Mouse (Mus musculus) cerebellum, postnatal 36 days (tissue): Measurements from ENCODE around the gene Slco3a1.

ENCODE experiments used
- DNase-seq, 2 experiments: peaks; one replicate each; pipeline ENCODE4 v3.0.0; 2021 to 2022; ENCODE audit warnings: mixed read lengths in 2 of 2

The Slco3a1 gene

DNA sequence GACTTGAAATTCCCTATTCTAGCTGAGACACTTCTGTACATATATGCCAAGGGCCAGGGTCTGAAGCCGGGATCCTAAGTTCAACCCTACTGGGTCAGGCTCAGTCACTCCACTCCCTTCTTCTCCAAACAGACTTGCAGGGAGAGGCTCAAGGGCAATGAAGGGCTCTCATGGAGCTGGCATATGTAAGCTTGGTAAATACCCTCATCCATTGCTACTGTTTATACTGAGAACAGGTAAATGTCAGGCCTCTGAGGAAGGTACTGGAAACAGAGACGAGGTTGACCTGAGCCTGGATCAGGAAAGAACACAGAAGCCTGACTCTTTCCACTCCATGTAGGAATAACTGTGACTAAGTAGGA, 70.6 kb downstream of the Slco3a1 start:
- DNase-seq = no peak

DNA sequence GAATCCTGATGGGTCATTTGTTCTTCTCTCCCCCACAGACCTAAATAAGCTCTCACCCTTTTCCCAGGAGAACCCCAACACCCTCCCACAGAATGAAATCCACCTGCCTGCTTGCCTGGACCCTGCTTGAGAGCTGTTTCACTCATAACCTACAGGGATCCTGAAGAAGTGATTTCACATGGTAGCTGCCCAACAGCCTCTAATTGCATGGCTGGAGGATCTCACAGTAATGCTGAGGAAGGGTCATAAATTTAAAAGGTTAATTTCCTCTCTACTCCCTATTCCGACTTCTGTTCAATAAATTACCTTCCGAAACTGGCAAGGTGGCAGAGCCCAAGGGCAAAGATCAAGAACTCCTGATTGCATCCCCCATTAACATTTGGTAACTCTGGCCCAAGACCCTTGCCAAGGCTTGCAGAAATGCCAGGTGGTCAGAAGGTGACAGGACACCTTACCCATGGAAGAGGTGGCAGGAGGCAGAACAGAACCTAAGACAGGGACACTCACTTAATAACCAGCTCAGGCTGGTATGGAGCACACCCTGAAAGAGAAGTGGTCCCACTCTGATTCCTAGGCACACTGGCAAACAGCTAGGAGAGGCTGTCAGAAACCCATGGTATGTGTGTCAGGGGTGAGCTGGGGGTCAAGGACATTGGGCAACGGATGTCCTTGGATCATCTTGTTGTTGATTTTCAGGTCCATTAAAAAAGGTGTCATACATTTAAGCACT, 71.1 kb downstream of the Slco3a1 start:
- no peak for DNase-seq

- DNase-seq = no peak
These were observed 82.8 kb downstream of the Slco3a1 start for GRCm38 (mm10) chr7:74471740-74472139.

DNA sequence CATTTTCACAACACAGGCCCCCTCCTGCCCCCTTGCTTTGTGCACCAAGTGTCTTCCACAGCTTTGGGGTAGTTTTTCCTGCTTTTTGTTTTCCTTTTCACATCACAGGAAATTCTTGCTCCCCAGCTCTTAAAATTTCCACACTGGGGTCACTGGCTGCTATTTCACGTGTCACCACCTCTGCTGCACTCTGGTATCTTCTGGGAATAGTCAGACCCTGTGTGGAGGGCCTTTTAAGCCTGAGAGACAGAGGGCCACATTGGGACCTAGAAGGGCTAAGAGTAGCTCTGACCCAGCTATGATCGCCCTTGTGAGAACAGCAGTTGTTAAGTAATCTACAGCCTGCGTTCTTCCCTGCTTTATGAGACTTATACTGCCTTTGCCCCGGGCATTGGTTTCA, 87.7 kb downstream of the Slco3a1 start:
- no peak for DNase-seq

DNA sequence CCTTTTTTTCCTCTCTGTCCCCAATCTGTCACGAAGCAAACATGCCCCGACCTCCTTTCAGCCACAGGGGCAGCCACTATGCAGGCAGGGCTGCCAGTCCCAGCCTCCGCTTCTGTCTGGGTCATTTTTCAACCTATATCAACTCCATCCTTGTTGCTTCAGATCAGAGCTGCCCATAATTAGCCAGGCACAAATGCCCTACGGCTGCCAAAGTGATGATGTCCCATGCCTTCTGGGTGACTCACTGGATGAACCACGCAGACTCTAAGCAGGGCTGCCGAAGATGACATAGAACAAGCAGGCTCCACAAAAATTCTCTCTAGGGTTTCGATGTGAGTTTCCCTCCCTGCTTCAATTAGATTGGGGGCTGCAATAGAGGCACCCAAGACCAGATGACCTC, 89.9 kb downstream of the Slco3a1 start:
- DNase-seq = peak; percentile 41 to 61

DNA sequence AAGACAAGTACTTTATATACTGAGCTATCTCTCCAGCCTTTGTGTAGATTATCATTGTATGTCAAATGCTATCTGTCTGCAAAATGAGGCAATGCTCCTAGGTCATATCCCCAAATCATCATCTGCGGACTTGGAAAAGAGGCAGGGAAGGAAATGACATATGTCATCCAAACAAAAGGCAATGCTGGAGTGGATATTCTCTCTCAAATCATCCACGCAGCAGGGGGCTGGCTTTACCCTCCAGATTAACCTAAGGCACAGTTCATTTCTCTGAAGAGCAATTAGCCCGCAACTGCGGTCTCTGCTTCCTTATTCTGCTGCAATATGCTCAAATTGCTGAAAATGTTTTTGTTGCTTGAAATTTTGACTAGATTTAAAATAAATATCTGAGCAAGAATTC, 92.1 kb downstream of the Slco3a1 start:
- peak; percentile 30 to 38 for DNase-seq

- no peak for DNase-seq
These were observed 92.8 kb downstream of the Slco3a1 start for GRCm38 (mm10) chr7:74461736-74462135.

DNA sequence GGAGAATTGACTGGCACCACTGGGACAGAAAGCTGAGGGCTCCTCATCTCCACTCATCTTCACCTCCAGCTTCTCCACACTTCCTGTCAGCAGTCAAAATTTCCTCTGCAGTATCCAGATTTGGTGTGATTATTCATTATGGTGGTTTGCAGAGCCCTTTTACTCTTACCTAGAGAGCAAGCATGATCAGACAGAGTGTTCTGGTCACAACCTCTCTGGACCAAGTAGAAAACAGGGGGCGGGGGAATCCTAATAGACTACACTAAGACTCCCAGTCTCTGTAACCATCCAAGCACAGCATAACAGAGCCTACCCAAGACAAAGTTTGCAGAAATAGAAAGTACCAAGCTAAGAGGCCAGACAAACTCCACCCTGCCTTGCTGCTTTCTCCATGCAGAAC, 93.4 kb downstream of the Slco3a1 start:
- no peak for DNase-seq

- DNase-seq = no peak
These were observed 94.8 kb downstream of the Slco3a1 start for GRCm38 (mm10) chr7:74459812-74460211.

- DNase-seq = peak in 1 of 2 experiments; percentile 27
These were observed 95.3 kb downstream of the Slco3a1 start for GRCm38 (mm10) chr7:74459277-74459676.

- peak in 1 of 2 experiments; percentile 28 for DNase-seq
These were observed 95.9 kb downstream of the Slco3a1 start for GRCm38 (mm10) chr7:74458475-74459221.

- peak; percentile 60 to 73 for DNase-seq
These were observed 97.1 kb downstream of the Slco3a1 start for GRCm38 (mm10) chr7:74457347-74457975.

- DNase-seq = no peak
These were observed 97.8 kb downstream of the Slco3a1 start for GRCm38 (mm10) chr7:74456781-74457180.

DNA sequence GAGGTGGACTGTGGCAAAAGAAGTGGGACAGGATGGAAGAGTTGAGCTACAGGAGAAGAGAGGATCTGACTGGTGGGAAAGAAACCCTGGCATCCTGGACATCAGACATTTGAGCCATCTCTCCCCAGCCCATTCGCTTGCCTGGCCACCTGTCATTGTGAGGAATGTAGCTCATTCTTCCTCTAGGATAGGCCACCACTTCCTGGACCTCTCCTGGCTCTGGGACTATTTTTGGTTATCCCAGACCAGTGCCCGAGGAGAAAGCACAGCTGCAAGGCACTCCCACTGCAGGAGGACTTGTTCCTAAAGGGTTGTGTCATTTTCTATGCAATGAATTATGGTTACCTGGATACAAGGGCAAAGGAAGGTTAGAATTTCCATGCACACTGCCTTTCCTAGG, 103.5 kb downstream of the Slco3a1 start:
- DNase-seq = no peak

GRCm38 (mm10) chr7:74449802-74450201, 104.8 kb downstream of the Slco3a1 start:
- no peak for DNase-seq

GRCm38 (mm10) chr7:74447781-74448180, 106.8 kb downstream of the Slco3a1 start:
- no peak for DNase-seq

GRCm38 (mm10) chr7:74445148-74445547, 109.4 kb downstream of the Slco3a1 start:
- no peak for DNase-seq

DNA sequence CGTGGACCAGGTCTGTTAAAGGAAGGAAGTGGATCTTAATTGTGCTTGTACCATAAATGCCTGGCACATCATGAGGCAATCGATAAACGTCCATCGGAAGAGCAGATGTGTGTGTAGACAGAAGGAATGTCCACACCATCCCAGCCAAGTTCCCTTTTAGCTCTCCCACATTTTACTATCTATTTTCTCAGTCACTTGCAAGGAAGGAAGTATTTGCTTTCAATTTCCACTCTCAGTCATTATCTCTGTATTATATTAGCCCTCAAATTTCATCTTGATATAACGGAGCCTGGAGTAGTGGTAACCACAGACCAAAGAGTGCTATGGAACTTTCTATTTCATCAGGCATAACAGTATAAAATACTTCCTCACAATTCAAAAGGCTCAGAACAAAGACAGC, 112.2 kb downstream of the Slco3a1 start:
- no peak for DNase-seq

DNA sequence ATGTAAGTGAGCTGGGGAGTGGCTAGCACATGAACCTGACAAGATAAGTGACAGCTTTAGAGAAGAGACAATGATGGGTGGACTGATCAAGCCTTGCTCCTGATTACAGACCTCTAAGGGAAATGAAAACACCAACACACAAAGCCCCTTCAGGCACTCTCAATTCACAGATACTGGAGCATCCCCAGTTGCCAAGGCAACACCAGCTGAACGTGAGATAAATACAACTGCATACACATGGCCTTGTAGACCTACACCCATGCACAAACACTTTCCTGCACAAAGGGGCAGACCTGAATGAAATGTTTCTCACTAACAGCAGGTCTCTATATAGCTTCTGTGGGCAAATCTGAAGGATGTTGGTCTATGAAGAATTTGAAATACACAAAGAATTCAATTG, 117.0 kb downstream of the Slco3a1 start:
- DNase-seq = no peak

- no peak for DNase-seq
These were observed 117.9 kb downstream of the Slco3a1 start for GRCm38 (mm10) chr7:74436642-74437041.

- no peak for DNase-seq
These were observed 121.6 kb downstream of the Slco3a1 start for GRCm38 (mm10) chr7:74432950-74433349.

GRCm38 (mm10) chr7:74429252-74429651, 125.3 kb downstream of the Slco3a1 start:
- DNase-seq = no peak

DNA sequence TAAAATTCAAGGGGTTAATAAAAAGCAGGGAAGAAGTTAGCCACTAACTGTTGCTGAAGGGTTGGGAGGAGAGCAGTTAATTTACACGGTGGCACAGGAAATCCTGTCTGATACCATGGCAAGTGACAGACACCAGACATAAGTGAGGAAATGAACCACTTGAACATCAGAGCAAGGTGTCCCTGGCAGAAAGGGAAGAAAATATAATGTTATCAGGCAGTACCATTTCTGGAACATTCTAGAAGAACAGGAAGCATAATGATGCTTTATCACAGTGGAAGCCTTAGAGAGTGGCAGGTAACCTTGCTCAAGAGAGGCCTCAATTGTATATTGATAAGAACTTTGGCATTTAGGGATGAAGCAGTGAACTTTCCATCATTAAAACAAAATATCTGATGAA, 127.4 kb downstream of the Slco3a1 start:
- DNase-seq = no peak

DNA sequence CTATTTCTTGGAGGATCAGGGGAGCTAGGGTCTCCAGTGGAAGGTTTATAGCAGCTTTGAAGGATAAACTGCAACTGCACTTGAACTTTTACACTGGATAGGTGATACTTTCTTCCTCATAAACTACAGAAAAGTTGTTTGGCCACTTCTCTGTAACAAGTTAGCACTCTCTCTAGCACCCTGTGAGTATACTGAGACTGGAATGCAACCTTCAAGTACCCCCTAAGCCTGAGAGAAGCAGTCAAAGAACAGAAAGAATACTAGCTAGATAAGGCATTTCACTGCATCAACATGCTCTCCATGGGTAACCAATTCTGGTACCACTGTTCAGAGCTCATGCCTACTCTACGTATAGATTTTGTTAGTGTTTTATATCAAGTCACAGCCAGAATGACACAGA, 128.6 kb downstream of the Slco3a1 start:
- DNase-seq = no peak
